Mouse (Mus musculus) inflammation-experienced regulatory T-cells, adult 6 months (primary cell): ENCODE results near the gene Arhgap42. TPM values are rescaled to one million over a fixed set of nuclear protein-coding genes. Genes with fewer than 3 reads are reported as not detected.

Source experiments
- ATAC-seq: one replicate; pipeline ENCODE4 v1.8.0; 2017
- polyA plus RNA-seq, 3 experiments: library from polyadenylated mRNA; unstranded; fragments of 100-300 nt; shearing (Covaris generic); gene quantifications; one replicate each; pipeline ENCODE4 v1.2.1; 2017

Gene Arhgap42
- polyA plus RNA-seq, 3 experiments from 2014 or later: not detected

GRCm38 (mm10) chr9:9208205-9208604 is 30.7 kb downstream of the Arhgap42 start:
- ATAC-seq: no peak

DNA sequence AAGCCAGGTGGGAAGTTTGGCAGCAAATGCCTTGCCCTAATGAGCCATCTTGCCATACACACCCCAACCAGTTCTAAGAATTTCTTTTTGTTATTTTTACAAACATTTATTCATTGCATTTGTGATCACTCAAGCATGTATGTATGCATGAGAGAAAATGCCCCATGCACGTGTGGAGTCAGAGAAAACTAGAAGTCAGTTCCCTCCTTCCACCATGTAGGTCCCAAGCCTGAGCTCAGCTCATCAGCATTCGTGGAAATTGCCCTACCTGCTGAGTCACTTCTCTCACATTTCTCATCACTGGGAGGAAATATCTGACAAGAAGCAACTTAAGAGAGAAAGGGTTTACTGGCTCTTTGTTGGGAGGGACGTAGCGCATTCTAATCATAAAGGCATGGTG is 31.6 kb downstream of the Arhgap42 start:
- no peak for ATAC-seq

- ATAC-seq: no peak
These were observed 38.0 kb downstream of the Arhgap42 start for GRCm38 (mm10) chr9:9200827-9201388.

DNA sequence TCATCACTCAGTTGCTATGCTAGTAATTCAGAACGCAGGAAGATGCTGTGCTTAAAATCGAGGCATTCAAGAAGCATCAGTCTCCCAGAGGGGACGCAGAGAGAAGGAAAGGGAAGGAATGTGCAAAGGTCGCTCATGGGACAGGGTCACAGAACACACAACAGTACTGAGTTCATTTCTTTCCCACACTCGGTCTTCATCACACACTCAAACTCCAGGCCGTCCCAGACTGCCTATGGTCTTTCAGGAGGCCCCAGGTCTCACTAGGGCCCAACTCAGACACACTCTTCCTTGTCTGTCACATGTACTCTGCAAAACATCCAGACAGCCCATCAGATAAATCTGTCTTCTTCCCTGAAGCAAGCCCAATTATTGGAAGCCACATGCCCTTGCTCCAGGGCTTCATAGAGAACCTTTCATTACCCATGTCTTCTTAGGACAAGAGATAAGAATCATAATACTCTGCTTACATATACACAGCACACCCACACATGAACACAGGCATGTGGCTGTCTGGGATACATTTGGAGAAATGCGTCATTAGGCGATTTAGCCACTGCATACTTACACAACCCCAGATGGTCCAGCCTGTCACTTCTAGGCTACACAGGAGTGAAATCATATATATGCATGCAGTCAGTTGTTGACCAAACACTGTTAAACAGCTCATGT is 39.6 kb downstream of the Arhgap42 start:
- ATAC-seq: no peak

- ATAC-seq: no peak
These were observed 40.3 kb downstream of the Arhgap42 start for GRCm38 (mm10) chr9:9198645-9199044.

DNA sequence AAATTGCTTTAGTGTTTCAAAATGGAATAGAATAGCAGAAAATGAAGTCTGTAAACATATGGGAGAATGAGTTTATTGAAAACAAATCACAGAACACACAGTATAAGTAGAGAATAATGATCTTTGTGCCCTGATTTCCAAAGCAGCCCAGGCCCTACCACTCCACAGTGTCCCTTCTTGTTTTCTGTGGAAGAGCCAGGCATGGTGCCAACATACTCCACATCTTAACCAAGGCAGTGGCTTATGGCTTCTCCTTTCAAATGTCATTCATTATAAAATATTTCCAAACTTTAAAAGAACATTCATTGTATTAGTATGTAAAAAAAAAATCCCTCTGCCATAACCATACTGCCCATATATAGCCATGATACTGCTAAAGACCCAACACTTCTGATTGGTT is 42.9 kb downstream of the Arhgap42 start:
- no peak for ATAC-seq

GRCm38 (mm10) chr9:9194496-9194895 is 44.4 kb downstream of the Arhgap42 start:
- no peak for ATAC-seq

DNA sequence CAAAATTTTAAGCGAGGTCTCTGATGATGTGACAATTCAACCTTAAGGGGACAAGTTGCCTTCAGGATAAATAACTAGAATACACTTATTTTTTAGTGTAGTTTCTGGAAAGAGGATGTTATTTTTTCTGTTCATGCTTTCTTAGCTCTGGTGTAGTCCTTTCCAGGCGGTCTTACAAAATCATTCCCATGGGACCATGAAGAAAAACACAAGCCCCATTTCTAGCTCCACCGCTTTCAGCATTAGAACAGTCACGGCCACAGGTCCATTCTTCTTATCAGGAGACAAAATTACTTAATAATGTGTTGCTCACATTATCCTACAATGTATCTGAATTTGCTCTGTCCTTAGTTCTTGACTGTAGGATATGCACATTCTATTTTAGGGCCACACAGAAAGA is 46.2 kb downstream of the Arhgap42 start:
- no peak for ATAC-seq

DNA sequence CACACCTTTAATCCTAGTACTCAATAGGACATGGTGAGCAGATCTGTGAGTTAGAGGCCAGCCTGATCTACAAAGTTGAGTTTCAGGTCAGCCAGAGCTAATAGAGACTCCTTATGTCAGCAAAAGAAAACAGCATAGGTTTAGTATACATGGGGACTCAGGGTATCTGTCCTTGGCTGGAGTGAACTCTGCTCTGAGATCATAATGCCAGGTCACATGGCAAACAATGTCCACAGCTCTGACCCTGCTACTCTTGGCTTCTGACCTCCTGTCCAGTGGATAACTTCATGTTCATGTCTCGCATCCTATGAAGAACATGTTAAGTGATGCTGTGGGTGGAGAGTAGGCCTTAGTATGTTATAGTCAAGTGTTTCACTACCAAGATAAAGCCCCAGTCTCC is 48.1 kb downstream of the Arhgap42 start:
- ATAC-seq: no peak

DNA sequence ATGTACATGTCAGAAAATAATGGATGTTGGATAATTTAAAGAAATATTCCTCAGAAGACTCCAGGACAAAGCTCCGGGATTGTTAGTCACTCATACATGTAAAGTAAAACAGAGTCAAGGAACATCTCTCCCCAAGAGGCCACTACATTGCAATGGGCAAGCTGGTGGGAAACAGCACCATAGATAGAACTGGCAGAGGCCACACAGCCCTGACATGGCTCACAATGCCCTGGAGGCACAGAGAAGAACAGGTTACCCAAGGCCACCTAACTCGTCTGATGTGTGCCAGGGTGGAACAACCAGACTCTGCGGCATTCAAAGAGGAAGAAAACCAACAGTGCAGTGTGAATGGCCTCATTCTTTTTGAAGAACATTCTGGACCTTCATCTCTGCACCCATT is 50.7 kb downstream of the Arhgap42 start:
- no peak for ATAC-seq

GRCm38 (mm10) chr9:9177745-9178144 is 61.2 kb downstream of the Arhgap42 start:
- ATAC-seq: no peak

GRCm38 (mm10) chr9:9174924-9175323 is 64.0 kb downstream of the Arhgap42 start:
- no peak for ATAC-seq

DNA sequence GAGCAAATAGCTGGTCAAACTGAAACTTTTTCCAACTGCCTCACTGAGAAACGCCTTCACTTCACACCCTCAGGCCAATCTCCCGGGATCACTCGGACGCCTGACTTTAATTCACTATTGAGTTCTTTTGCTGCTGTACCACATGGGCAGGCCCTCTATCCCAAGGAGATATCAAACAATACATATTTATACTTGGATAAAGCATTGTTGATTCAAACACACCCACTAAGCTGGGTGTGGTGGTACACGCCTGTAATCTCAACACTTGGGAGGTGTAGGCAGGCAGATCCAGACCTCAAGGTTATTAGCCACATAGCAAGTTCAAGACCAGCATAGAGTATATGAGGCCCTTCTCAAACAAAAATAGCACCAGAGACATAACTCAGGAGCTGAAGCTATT is 64.7 kb downstream of the Arhgap42 start:
- no peak for ATAC-seq

GRCm38 (mm10) chr9:9173091-9173490 is 65.8 kb downstream of the Arhgap42 start:
- ATAC-seq: no peak

DNA sequence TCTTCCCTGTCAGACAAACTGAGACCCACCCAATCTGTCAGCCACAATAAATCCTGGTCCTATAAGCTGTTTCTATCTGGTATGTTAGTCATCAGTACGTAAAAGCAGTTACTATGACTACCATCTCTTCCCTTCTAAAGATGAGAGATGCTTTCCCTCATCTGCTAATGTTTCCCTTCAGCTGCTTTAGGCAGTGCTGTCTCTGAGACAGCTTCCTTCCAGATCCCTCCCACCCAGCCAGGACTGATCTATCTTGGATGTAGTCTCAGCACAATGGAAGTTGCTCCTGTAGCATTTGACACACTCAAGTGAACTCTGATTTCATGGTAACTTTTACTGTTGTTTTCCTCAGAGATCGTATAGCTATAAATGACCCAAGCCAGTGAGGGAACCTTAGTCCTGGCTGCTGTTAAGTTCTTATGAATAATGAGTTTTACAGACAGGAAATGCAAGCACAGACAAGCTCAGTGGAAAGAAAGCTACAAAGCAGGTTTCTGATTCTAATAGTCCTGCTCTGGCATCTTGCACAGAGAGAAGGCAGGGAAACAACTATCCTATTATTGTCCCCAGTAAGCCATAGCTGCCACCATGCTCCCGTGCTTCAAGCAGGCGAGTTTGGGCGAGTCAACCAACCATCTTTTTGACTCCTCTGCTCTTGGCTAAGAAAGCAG is 67.6 kb downstream of the Arhgap42 start:
- no peak for ATAC-seq

DNA sequence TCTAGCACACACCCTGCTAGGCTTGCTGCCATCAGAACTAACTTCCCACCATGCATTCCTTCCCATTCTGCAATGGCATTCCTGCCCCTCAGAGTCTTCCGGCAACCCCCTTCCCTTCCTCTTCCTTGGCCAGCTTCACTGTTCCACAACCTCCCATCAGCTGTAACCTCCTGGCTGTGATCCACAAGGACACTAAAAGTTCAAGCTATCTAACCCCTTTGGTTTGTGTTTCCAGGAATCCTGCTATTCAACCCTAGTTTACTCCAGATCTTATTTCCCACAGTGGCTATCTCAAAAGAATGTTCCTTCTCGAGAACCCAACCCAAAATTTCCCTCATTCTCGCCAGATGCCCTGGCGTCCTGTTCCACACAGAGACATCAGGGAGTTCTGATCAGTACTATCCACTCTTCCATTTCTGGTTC is 73.2 kb downstream of the Arhgap42 start:
- ATAC-seq: no peak

- no peak for ATAC-seq
These were observed 78.2 kb downstream of the Arhgap42 start for GRCm38 (mm10) chr9:9160736-9161135.

GRCm38 (mm10) chr9:9158241-9158640 is 80.7 kb downstream of the Arhgap42 start:
- ATAC-seq: no peak

- no peak for ATAC-seq
These were observed 81.5 kb downstream of the Arhgap42 start for GRCm38 (mm10) chr9:9157425-9157824.

- ATAC-seq: no peak
These were observed 84.3 kb downstream of the Arhgap42 start for GRCm38 (mm10) chr9:9154636-9155035.

DNA sequence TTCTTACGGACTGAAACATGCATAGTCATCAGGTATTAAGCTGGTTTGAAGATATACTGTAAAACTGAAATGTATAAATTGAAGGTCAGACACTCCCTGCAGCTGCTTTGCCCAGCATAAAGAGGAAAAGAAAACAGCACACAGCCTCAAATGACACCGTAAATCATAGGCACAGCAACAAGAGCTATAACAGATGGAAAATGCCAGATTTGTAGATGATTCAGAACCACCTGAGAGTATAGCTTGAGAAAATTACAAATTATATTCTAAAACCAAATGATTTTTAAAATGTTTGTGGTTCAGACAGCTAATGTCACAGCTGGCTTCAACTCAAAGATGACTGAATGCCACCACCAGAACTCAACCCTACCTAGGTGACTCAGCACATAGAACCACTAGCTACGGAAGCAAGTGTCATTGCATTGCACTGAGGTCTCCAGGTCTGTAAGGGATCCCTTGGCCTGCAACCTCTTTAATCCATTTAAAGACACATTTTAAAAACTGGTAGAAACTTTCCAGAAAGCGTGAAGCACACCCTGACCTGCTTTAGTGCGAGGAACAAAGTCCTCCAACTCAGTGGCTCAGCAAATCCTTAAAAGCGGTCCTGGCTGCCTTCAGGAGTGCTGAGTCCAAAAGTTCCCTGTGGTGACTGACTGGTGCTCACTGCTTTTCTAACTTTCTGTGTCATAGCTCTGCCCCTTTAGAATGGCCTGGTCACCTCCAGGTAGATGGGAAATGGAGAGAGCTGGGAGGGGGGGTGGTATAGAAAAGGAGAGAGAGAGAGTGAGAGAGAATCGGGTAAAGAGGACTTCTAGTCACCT is 94.4 kb downstream of the Arhgap42 start:
- ATAC-seq: no peak

DNA sequence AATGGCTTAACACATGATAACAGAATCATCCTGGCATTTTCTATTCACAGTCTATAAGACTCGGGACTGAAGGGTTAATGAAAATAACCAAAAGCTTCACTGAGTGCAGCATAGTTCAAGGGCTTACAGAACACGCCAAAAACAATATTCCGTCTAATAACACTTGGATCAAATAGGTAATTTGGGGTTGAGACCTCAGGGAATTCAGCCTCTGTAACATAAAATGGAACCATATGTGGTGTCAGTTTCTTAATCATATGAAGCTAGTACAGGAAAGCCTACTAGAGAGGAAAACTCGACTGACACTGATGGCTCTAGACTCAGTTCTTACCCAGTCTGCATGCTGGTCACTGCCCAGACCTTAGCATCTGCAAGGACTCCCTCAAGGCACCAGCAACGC is 95.8 kb downstream of the Arhgap42 start:
- ATAC-seq: no peak

DNA sequence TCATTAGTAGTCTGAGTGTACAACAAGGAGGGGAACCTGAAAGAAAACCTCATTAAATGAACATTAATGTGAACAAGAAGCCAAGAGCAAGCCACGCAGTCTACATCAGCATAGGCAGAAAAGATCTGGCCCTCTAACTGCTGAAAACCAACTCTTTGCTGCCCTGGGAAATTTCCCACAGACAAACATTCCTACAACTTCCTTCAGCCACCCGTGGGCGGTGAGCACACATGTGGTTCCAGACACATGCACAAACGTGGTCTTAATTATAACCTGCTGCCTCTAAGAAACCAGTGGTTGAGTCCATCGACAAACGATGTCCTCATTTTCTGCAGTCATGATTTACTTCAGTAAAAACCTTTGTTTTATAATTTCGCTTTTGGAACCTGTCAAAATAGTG is 96.3 kb downstream of the Arhgap42 start:
- no peak for ATAC-seq
